Mouse (Mus musculus): ENCODE results near the gene Rbbp4. TPM values are rescaled to one million over a fixed set of nuclear protein-coding genes. Genes with fewer than 3 reads are reported as not detected.

Rbbp4 gene
- polyA plus RNA-seq (2015; fragmentation: Nextera tagmentation; extraction: Ambion mirVana): 147 and 188 TPM in 2 replicates

DNA sequence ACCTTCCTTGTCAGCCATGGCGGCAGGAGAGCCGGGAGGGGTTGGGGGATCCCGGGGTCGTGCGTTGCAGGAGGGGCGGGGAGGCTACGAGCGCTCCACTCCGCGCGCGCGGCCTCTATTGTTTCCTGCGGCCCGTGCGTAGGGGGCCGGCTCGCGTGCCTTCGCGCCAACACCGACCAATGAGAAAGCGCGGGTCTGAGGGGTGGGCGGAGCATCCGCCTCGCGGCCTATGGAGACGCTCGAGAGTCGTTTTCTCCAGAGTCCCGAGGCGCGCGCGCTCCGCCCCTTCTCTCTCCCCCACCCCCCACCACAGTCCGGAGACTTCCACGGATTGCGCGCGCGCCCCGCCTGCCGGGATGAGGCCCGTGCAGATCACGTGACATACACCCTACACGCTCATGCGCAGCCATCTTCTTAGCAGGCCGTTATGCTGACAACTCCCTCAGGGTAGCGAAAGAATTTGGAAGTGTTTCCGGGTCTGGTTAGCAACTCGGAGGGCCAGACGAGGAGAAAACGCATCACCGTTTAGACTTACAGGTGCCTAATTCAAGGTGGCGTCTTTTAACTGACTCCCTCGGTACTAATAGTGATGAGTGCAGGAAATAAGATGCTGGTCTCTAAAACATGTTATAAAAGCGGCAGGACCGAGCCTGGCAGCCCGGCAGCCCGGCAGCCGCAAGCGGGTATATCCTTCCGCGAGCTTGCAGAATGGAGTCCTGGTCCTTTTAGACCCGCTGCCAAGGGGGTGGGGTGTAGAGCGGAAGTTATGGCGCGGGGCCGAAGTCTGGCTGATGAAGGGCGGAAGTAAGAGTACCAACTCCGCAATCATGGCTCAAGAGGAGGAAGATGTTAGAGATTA lies at the start of gene Rbbp4, which contains the start of gene Zbtb8os:
Gene Rbbp4, minus strand, starts transcription at position 155 of the 859 bp plus-strand sequence.
Gene Zbtb8os, plus strand, starts transcription at position 480 of the 859 bp plus-strand sequence.

DNA sequence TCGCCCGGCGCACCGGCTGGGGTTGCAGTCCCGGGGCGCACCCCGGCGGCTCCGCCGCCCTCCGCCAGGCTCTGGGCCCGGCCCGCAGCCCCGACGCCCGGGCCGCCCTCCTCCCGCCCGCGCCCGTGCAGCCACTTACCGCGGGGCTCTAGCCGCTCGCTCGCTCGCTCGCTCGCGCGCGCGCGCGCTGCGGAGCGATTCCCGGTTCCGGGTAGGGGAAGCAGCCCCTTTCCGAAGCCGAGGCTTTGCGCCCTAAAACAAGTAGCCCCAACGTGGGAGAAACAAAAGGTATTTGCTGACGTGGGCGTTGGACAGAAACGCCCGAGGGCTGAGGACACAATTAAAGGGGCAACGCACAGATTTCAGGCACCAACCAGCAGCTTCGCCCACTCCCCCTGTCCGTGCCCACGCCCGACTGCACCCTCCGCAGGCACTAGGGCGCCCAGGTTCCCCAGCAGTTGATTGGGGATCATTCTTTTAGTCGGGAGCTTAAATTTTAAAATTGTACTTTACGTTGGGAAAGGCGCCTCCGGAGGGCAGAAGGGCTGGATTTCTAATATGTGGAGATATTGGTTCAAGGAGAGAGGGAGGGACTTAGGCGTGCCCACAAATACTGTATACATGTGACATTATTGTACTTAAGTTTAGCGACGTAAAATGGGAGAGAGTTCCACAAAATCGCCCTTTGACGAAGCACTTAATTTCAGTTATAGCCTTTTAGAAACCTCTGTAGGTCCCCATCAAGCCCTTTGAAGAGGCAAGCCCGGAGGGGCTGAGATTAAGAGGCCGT lies 42.6 kb upstream of the Rbbp4 start, which contains the start of gene Zbtb8a:
Gene Zbtb8a, minus strand, starts transcription at position 516 of the 790 bp plus-strand sequence.

DNA sequence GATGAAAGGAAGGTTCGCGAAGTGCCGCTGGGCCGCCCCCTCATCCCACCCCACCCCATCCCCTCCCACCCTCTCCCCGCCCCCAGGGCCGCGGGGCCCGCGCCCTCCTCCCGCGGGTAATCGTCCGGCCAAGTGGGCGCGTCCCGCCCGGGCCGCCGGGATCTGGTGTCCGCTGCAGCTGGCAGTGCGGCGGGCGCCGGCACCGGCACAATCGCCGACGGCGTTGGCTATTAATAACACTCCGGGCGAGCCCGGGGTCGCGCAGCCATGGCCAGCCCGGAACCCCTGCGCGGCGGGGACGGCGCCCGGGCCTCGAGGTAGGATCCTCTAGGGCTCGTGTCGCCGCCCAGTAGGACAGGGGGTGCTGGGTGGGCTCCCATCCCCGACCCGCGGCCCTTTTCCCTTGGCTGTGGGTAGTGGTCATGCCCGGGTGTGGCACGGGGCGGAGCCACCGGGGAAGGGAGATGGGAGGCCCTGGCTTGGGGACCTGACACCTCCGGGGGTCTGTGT lies 47.6 kb downstream of the Rbbp4 start, which contains the start of gene Sync:
Gene Sync, plus strand, starts transcription at position 146 of the 510 bp plus-strand sequence.

DNA sequence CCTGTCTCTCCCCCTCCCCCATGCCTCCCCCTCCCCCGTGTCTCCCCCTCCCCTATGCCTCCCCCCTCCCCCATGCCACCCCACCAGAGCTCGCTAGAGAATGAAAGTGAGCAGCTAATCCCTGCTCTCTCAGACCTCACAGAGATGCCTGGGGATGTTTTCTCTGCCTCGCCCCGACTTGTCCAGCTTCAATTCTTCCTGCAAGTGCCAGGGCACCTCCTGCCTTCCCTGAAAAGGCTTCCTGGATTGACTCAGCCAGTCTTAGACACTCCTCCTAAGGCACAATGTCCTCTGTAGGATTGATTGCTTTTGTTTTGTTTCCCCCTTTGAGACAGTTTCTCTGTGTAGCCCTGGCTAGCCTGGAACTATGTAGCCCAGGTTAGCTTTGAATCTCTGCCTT lies 74.0 kb downstream of the Rbbp4 start, which contains the start of gene C77080:
Gene C77080, minus strand, starts transcription at position 209 of the 400 bp plus-strand sequence.

Small RNA genes within 50 kb of the gene (microRNA-seq; reads per million reads assigned to microRNA genes)
- gene Gm22994: not detected

Other genes with a start within 250 kb of the Rbbp4 start
- 14.8 and 17.5 TPM in 2 replicates for gene Tmem54, start 229.8 kb downstream of the Rbbp4 start, polyA plus RNA-seq (2015; fragmentation: Nextera tagmentation; extraction: Ambion mirVana)
- gene Hpca, start 213.3 kb downstream of the Rbbp4 start, polyA plus RNA-seq (2015; fragmentation: Nextera tagmentation; extraction: Ambion mirVana): 0.19 TPM in 1 of 2 replicates, not detected in the other
- gene Fndc5, start 198.4 kb downstream of the Rbbp4 start, polyA plus RNA-seq (2015; fragmentation: Nextera tagmentation; extraction: Ambion mirVana): 1.7 and 2.2 TPM in 2 replicates
- gene S100pbp, start 145.6 kb downstream of the Rbbp4 start, polyA plus RNA-seq (2015; fragmentation: Nextera tagmentation; extraction: Ambion mirVana): 5.7 and 6.7 TPM in 2 replicates
- gene Yars, start 145.6 kb downstream of the Rbbp4 start, polyA plus RNA-seq (2015; fragmentation: Nextera tagmentation; extraction: Ambion mirVana): 49.8 and 50.3 TPM in 2 replicates
- gene C77080, start 74.0 kb downstream of the Rbbp4 start, polyA plus RNA-seq (2015; fragmentation: Nextera tagmentation; extraction: Ambion mirVana): 5.4 and 6.2 TPM in 2 replicates
- gene Sync, start 47.8 kb downstream of the Rbbp4 start, polyA plus RNA-seq (2015; fragmentation: Nextera tagmentation; extraction: Ambion mirVana): 1.8 and 2.8 TPM in 2 replicates
- 39.7 and 46.6 TPM in 2 replicates for gene Zbtb8os, start 325 bp upstream of the Rbbp4 start, polyA plus RNA-seq (2015; fragmentation: Nextera tagmentation; extraction: Ambion mirVana)
- gene Zbtb8a, start 42.7 kb upstream of the Rbbp4 start, polyA plus RNA-seq (2015; fragmentation: Nextera tagmentation; extraction: Ambion mirVana): 17.4 and 19.0 TPM in 2 replicates
- gene Zbtb8b, start 105.5 kb upstream of the Rbbp4 start, polyA plus RNA-seq (2015; fragmentation: Nextera tagmentation; extraction: Ambion mirVana): 6.6 and 7.9 TPM in 2 replicates
- 14.1 and 16.6 TPM in 2 replicates for gene Bsdc1, start 126.2 kb upstream of the Rbbp4 start, polyA plus RNA-seq (2015; fragmentation: Nextera tagmentation; extraction: Ambion mirVana)
- gene Tssk3, start 155.7 kb upstream of the Rbbp4 start, polyA plus RNA-seq (2015; fragmentation: Nextera tagmentation; extraction: Ambion mirVana): not detected in 2 replicates
- 0.63 and 0.73 TPM in 2 replicates for gene Fam229a, start 155.8 kb upstream of the Rbbp4 start, polyA plus RNA-seq (2015; fragmentation: Nextera tagmentation; extraction: Ambion mirVana)
- gene Marcksl1, start 178.2 kb upstream of the Rbbp4 start, polyA plus RNA-seq (2015; fragmentation: Nextera tagmentation; extraction: Ambion mirVana): 166 and 167 TPM in 2 replicates
- gene Hdac1, start 207.3 kb upstream of the Rbbp4 start, polyA plus RNA-seq (2015; fragmentation: Nextera tagmentation; extraction: Ambion mirVana): 95.3 and 96.1 TPM in 2 replicates
- gene Lck, start 238.3 kb upstream of the Rbbp4 start, polyA plus RNA-seq (2015; fragmentation: Nextera tagmentation; extraction: Ambion mirVana): 1.9 and 2.6 TPM in 2 replicates
- gene Fam167b, start 243.2 kb upstream of the Rbbp4 start, polyA plus RNA-seq (2015; fragmentation: Nextera tagmentation; extraction: Ambion mirVana): 1.3 and 1.8 TPM in 2 replicates